Mouse (Mus musculus): ENCODE data around the gene Nccrp1.
A peak's percentile ranks its signal among the peaks of the same experiment; 100 is the strongest.
"Not testable (repeated sequence)": the region's sequence is repeated elsewhere in the genome, so short reads cannot be mapped to it uniquely, and the experiment has no call there.

The Nccrp1 gene

DNA sequence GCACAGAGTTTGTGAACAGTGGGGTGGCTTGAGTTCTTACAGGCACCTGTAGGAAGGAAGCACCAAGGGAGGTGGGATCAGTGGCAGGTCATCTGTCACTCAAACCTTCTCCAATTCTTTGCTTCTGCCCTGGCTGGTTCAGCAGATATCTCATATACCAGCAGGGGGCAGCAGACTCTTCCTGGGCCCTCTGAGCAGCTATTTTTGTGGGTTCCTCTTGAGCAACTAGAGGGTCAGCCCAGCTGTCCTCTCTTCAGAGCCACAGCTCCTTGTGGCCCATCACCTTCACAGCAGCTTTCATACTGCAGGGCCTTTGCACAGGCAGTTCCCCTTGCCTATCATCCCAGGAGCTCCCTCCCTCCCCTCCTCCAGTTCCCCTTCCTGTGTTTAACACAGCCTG is 21.2 kb upstream of the Nccrp1 start:
- DNase-seq, result peak; percentile 75

DNA sequence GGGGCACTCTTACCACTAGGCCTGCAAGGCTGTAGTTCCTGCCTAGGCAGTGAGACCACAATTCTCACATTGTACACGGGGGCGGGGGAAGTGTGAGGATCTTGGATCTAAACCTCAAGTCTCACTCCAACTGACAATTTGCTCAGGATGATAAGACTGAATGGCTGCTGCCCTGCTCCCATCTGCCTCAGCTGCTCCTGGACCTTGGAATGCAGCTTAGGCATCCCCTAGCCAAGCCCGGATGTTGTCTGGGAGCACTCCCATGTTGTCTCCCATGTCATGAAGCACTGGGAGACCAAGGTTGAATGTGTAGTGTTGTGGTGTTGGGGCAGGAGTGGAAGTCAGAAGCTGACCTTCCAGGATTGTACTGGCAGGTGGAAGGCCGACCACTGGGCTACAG is 20.5 kb upstream of the Nccrp1 start:
- no peak for DNase-seq

DNA sequence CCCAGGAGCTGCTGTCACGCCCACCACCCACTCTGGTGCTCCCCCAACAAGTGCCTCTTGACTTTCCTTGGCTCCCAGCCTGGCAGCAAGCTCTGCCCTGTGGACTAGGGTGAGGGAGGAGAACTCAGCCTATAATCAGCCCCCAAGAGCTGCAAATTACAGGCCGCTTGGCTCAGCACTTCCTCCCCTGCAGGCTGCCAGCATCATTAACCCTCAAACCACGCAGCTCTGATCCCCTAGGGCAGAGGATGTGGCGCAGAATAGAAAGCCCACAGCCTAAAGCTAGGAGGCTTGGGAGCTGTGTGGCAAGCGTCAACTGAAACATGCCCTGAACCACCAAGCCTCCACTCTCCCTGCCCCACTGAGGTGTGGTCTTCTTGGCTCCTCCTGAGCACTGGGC is 18.4 kb upstream of the Nccrp1 start:
- no peak for DNase-seq

DNA sequence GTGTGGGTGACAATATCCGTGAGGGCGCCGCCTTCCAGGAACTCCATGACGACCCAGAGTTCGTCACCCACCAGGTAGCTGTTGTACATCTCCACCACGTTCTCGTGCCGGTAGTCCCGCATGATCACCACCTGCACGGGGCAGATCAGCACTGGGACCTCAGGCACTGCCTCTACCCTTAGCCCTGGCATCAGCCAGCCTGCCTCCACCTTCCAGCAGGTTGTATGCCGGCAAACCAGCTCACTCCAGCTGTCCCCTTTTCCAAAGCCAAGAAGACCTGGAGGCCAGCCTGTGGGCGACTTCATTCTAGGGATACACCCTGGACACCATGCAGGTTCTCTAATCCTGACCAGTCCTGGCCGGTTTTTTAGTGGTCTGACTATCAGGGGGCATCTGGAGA is 15.9 kb upstream of the Nccrp1 start:
- DNase-seq, result no peak

DNA sequence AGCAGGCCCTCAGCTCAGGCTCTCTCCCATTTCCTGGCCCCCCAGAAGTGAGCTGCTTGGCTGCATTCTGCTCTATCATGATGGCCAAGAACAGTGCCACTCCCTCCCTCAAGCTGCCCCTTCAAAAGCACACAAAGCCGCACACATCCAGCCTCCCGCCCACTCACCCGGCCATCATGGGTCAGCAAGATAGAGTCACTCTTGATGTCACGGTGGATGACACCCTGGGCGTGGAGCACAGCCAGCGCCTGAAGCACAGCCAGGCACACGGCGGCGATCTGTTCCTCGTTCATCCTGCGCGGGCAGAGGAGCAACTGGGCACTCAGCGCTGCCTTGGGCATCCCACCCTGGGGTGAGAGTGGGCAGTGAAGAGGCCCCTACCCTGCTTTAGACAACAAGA is 15.3 kb upstream of the Nccrp1 start:
- no peak for DNase-seq

DNA sequence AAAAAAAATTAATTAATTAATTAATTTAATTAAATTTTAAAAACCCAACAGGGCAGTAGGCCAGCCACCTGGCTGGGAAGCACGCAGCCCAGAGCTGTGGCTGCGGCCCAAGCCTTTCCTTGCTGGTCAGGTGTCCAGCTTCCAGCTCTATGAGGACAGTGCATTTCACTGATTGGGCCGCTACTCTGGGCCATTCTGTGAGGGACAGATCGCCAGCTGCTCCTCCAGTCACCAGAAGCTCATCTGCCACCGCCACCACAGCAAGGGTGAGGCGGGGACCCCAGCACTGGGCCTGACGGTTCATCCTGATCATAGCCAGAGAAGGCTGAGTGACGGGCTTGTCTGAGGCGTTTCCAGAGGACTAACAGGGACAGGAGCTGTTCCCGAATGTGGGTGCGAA is 14.9 kb upstream of the Nccrp1 start:
- DNase-seq, result no peak

DNA sequence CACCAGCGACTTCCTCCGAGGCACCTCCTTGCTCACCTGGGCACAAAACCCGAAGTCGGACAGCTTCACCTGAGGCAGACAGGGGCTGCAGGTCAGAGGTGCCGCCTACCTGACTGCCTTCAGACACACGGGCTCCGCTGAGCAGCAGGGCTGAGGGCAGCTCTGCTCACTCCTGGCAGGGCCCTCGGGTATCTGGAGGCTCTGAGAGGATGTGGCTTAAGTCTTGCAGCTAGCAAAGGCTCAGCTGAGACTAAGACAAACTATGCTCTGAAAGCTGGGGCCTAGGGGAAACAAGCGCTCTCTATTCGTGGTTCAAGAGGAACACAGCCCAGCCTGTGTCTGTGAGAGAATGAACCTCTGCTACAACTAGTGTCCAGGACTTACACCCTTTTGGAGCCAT is 13.8 kb upstream of the Nccrp1 start:
- no peak for DNase-seq

DNA sequence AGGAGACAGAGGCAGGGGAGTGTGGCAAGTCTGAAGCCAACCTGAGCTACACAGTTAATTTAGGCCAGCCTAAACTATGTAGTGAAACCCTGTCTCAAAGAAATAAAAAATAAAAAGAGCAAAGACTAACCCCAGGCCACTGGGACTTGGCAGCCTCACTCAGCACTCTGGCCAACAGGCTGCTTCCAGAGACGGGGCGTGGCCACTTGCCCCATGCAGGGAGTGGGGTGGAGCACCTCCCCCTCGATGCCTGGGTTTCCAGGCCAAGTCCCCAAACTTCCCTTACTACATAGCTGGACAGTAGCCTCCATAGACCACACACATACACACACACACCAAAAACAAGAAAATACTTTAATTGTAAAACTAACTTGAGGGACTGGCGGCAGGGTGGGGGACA is 11.4 kb upstream of the Nccrp1 start:
- DNase-seq, result peak; percentile 78

DNA sequence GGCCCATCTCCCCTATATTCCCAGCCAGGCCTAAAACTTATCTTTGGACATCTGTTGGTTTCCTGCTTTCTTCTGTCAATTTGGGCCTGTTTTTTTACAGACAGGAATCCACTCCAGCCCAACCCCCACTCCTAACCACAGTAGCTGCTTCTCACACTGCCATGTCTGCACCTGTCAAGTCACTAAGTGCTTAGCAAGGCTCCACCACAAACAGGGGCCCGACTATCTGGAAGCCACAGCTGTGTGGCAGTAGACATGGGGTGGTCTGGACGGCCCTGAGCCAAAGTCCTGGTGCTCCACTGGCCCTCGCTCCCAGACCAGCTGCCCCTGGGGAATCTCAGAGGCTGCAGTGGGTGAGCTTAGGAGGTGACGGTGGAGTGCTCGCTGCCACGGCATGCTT is 10.7 kb upstream of the Nccrp1 start:
- no peak for DNase-seq

DNA sequence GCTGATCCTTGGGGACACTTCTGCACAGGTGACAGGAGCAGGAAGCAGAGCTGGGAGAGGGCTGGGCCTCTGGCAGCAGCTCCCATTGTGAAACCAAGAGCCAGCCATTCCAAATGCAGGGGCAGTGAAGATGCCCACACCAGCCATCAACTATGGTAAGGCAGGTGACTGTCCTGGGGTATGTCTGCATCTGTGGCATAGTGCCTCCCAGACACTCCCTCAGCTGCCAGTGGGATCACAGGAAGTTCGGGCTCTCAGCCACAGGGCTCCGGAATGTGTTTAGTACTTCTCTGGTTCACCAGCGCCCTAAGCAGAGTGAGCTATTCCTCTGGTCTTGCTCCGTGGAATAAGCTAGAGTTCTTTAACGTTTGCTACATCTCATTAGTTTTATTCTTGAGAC is 10.0 kb upstream of the Nccrp1 start:
- no peak for DNase-seq

DNA sequence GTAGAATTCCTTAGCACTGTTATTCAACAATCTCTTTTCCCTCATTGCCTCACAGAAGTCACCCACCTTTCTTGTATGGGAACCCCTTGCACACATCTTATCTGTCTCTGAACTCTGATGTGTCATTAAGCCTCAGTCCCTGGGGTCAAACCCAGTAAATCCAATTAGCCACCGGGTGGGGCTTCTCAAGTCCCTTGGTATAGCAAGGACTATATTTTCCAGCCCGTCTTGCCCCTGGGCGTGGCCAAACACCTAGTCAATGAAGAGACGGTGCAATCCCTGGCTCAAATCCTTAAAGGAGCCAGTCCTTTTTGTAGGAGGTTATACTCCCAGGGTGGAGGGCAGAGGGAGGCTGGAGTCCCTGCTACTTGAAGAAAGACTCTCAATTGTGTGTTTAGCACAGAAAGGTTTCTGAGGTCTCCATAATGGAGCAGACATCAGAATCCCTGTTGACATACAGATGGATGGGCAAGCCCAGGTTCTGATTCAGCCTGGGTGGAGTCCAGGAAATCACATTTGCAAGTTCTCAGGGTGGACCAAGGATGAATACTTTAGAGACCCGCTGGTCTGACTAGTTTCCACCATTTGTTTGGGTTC is 9.0 kb upstream of the Nccrp1 start:
- no peak for DNase-seq

DNA sequence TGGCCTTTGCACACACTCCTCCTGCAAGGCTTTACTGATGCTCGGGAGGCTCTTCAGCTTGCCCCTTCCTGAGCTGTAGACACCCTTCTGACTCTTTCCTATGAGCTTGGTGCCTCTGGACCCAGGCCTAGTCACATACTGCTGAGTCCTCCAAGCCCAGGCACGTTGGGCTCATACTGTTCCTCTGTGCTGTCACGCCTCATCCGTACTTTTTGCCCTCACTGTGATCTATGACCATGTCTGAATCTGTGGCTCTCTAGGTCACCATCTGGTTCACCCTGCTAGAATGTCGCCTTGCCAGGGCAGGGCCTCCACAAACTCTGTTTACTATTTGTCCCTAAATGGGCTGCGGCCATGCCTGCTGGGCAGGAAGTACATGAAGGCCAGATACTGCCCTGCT is 6.0 kb upstream of the Nccrp1 start:
- DNase-seq, result no peak

DNA sequence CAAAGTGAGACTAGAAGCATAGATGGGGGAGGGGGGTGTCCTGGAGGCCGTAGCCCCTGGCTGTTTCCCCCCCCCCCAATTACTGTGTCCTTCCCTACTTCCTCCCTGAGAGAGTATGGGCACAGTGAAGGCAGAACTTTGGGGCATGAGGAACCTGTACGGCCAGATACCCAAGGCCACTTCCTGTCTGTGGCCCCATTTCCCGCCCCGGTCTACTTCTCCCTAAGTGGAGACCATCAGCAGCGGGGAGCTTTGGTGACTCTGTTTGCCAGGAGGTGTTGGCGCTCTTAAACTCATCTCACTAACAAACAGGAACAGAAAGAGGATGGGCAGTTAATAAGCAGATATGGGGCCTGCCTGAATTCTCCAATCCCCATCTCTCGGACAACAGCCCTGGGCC is 574 bp upstream of the Nccrp1 start:
- DNase-seq, result no peak

DNA sequence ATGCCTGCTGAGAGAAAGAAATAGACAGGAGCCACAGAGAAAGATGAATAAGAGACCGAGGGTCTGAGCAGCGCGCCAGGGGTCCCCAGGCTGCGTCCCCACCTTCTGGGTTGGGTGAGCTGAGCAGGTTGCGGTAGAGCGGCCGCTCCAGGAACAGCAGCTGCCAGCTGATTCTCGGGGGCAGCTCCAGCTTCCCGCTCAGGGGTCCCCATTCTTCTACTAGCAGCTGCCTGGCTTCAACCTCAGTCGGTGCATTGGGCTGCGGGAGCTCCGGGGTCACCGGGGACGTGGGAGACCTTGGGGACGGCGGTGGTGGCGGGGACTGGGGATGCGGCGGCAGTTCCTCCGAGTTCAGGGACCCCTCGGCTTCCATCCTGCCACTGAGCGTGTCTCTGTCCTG is 405 bp downstream of the Nccrp1 start:
- no peak for DNase-seq

DNA sequence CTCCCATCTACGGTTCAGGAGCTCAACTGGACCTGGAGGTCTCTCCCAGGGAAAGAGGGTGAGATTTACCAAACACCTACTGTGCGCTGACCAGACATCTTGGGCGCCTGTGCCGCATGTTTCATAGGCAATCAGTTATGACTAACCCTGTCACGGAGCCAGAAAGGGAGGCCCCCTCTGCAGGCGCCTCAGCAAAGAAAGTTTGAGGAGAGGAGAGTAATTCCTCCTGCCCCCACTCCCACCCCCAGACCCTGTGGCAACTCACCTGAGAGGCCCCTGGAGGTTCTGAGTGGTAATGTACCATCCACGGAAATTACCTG is 1.2 kb downstream of the Nccrp1 start:
- no peak for DNase-seq

DNA sequence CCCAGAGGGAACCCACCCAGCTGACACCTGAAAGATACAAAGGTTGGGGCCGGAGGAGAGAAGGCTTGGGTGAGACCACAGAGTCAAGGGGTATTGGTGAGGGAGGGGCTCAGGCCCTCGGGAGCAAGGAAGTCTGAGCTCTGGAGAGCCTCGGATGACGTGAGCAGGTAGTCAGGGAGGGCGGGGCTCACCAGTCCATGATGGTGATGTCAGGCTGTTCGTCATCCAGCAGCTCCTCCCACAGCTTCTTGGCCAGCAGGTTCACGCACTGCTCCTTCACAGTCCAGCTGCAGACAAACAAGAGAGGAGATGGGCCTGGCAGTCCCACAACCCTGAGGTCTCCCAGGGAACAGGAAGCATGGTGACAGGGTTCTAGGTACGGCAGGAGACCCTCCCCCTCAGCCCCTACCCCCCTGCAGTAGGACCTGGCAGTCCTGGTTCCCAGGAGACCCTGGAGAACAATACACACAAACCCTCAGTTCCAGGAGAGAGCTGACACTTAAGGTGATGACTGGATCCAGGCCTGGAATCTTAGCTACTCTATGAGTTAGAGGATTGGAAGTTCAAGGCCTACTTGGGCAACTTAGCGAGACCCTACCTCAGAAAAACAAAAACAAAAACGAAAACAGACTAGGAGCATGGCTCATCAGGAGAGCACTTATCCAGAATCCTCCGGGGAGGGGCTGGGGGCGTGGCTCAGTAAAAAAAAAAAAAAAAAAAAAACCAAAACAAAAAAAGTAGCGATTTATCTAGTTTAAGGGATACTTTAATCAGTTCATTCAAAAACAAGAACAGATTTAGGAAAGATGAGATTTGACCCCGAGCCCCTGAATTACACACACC is 1.8 kb downstream of the Nccrp1 start:
- DNase-seq, result peak; percentile 50

DNA sequence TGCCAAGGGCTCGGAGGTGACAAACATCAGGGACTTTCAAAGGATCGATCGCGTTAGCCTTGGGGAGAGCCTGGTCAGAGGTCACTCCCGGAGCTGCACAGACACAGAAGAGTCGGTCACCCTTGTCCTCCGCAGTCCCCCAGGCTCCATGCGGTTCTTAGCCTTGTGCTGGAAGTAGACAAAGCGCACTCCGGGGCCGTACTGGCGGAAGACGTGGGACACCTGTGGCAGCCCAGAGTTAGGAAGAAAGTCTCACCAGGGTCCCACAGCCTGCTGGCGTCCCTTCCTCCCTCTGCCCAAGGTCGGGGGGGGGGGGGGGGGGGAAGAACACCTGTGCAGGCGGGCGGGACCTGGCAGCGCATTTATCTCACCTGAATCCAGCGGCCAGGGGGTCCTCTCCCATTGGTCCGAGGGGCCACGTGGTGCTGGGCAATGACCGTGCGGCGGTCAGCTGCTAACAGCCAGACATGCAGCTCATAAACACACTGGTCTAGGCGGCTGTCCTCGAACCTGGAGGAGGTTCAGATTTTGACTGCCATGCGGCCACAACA is 2.9 kb downstream of the Nccrp1 start:
- DNase-seq, result peak; percentile 50

DNA sequence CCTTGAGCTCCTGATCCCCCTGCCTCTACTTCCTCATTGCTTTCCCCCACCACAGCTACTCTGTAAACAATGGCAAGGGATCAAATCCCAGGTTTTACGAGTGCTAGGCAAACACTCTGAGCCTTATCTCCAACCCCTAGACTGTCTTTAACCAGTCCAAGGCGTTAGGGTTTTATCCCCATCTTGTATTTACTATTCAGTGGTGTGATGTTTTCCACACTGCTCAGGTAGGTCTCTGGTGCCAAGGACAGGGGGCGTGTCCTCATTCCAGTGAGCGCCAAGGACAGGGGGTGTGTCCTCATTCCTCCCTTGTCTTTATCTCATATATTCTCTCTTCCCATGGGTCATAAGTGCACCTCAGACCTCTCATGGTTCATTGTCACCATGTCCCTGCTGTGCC is 6.5 kb downstream of the Nccrp1 start, which contains the start of gene Sycn:
Gene Sycn, plus strand, starts transcription at position 360 of the 400 bp plus-strand sequence.
- no peak for DNase-seq

DNA sequence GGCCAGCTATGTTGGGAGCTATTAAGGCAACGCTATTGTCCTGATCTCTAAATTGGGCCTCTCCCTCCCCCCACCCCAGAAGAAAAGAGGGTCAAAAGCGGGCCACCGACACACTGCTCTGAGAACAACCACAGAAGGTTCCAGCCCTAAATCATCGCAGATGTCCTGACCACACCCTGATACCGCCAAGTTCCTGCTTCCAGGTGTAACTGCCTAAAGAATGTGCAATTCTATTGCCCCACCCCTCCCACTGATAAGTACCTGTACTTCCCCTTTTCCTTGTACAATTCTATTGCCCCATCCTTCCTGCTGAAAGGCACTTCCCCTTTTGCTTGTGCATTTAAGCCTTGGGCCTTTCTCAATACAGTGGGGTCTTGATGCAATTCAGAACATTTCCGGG is 8.2 kb downstream of the Nccrp1 start:
- DNase-seq, result not testable (repeated sequence)

DNA sequence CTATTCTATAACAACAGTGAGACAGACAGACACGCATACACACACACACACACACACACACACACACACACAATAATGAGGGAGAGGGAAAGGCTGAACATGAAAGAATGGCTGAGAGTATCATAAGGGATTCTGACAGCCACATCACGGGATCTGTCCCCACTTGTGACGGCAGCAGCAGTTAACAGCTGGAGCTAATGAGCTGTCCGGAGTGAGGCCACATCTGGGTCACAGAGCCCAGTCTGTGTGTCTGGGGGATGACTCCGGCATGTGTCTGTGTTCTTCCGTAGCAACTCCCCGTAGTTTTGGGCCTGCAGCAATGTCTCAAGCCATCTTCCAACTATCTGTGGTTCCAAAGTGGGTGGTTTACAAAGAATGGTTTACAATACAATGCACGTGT is 15.0 kb downstream of the Nccrp1 start:
- DNase-seq, result no peak

DNA sequence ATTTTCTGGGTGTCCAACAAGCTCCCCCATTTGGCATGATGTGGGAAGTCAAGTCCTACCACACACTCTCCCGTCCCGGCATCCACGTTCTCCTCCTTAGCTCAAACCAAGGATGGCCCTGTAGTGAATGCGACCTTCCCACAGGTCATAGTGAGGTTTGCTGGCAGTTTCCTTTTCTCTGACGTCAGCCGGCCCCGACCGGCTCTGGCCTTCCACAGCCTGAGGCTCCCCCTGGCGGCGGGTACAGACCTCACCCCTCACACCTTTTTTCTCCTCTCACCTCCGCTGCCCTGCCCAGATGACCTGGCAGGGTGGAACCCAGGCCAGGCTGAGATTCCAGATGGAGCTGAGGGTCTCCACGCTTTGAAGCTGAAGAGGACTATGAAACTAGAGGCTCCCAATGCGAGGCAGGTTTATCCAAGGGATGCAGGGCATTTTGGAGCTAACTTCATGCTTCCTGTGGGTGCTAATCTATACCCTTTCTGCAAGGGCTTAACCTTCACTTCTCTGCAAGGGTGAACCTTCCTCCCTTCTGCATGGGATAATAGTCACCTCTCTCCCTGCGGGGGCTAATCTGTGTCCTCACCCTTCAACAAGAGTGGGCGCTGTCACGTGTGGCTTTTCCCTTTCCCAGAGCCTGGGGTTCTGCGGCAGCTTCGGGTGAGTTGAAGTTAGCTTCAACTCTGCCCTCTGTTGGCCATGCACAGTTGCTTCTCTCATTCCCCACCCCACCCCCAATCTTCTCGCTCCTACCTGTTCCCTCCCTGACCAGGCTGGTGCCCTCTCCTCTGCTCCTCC is 18.9 kb downstream of the Nccrp1 start:
- peak; percentile 87 for DNase-seq

DNA sequence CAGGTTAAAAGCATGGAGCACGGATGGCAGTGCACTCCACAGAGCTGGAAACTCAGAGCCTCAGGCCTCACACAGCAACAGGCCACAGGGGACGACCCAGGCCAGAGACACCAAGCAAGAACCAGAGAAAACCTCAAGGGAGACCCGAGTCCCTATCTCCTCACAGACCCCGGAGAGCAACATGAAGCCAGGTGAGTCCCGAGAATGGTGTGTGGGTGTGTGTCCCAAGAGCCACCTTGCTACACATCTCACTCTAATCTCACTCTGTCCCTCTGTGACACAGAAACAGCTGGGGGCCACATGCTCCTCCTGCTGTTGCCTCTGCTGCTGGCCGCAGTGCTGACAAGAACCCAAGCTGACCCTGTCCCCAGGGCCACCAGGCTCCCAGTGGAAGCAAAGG is 24.5 kb downstream of the Nccrp1 start, which contains the start of gene Ifnl3:
Gene Ifnl3, plus strand, starts transcription at position 301 of the 400 bp plus-strand sequence.
- not testable (repeated sequence) for DNase-seq

DNA sequence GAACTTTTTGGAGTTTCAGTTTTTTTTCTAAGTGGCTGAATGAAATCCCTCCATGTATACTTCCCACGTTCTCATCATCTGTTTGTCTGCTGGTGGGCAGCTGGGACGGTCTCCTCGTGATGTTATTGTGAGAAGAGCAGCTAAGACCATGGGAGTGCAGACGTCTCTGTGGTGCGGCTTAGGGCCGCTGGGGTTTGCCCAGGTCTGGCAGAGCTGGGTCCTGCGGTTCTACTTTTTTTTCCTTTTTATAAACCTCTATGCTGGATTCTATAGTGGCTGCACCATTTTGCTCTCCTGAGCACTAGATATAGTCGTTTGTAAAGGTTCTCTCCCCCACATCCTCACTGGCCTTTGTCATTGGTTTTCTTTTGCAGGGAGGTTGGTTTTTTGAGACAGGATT is 35.6 kb downstream of the Nccrp1 start:
- DNase-seq, result no peak
